Mouse (Mus musculus): ENCODE measurements around the gene Kcnk7. TPM values are rescaled to one million over a fixed set of nuclear protein-coding genes. Genes with fewer than 3 reads are reported as not detected.

The Kcnk7 gene
- polyA plus RNA-seq, 1 experiment from 2014 or later, result 0.29 TPM

- H3K27ac ChIP-seq, result peak overlapping the region; percentile 95
- H3K9me3 ChIP-seq, result no peaks in the 10 kb centered on the region
- H3K27me3 ChIP-seq, result peaks cover 4% of the 10 kb centered on the region; the same call in 1 of the 2 replicates
- 11% methylated on average over 37 of the region's 37 CpGs for WGBS
- H3K4me2 ChIP-seq, result peak overlapping the region; percentile 98
- H3K9ac ChIP-seq, result peak overlapping the region; percentile 97
- peak overlapping the region; percentile 87 for H3K4me3 ChIP-seq (replicated peaks)
- peak; percentile 33 for ATAC-seq (ENCODE audit: low FRiP score)
- peaks cover 21% of the 10 kb centered on the region for H3K36me3 ChIP-seq (replicated peaks)
- H3K4me1 ChIP-seq, result peaks cover 64% of the 10 kb centered on the region
Measured at GRCm38 (mm10) chr19:5728631-5729443, 24.7 kb downstream of the Kcnk7 start.

GRCm38 (mm10) chr19:5729444-5729815 lies 25.3 kb downstream of the Kcnk7 start, which contains the start of gene Fam89b:
TSS of gene Fam89b (minus strand) at chr19:5729653.
- Histone ChIP-seq H3K4me3 (replicated peaks) (peak within 1 kb of the TSS; percentile 87), H3K4me2 (peak within 1 kb of the TSS; percentile 98), H3K27me3 (peaks cover 4% of the 10 kb centered on the region; the same call in 1 of the 2 replicates), H3K9ac (peak within 1 kb of the TSS; percentile 97), H3K9me3 (no peaks in the 10 kb centered on the region), H3K4me1 (peaks cover 64% of the 10 kb centered on the region), H3K36me3 (replicated peaks) (peaks cover 15% of the 10 kb centered on the region), H3K27ac (peak within 1 kb of the TSS; percentile 95)
- under 1% methylated on average over 35 of the region's 37 CpGs for WGBS
- peak; percentile 82 for ATAC-seq (ENCODE audit: low FRiP score)

- peaks cover 52% of the 10 kb centered on the region for H3K4me1 ChIP-seq
- WGBS, result 74% methylated on average over 29 of the region's 29 CpGs
- peak overlapping the region; percentile 78; the same call in 1 of the 2 replicates for H3K9ac ChIP-seq
Measured at GRCm38 (mm10) chr19:5730314-5731186, 26.4 kb downstream of the Kcnk7 start.

GRCm38 (mm10) chr19:5731264-5731978 lies 27.3 kb downstream of the Kcnk7 start:
- Histone ChIP-seq H3K4me2 (peak overlapping the region; percentile 98), H3K27ac (peak overlapping the region; percentile 42; the same call in 1 of the 2 replicates), H3K36me3 (replicated peaks) (no peaks in the 10 kb centered on the region), H3K9ac (peak overlapping the region; percentile 78), H3K27me3 (peaks cover 20% of the 10 kb centered on the region), H3K9me3 (no peaks in the 10 kb centered on the region), H3K4me3 (replicated peaks) (peak overlapping the region; percentile 77), H3K4me1 (peaks cover 44% of the 10 kb centered on the region)
- peak; percentile 88 for ATAC-seq (ENCODE audit: low FRiP score)
- under 1% methylated on average over 47 of the region's 47 CpGs for WGBS

More at GRCm38 (mm10) chr19:5730314-5731186, 26.4 kb downstream of the Kcnk7 start:
- peaks cover 4% of the 10 kb centered on the region for H3K36me3 ChIP-seq (replicated peaks)
- peak overlapping the region; percentile 77 for H3K4me3 ChIP-seq (replicated peaks)
- no peaks in the 10 kb centered on the region for H3K9me3 ChIP-seq
- no peak for ATAC-seq (ENCODE audit: low FRiP score)
- H3K27me3 ChIP-seq, result peaks cover 13% of the 10 kb centered on the region; the same call in 1 of the 2 replicates
- H3K27ac ChIP-seq, result no peak overlapping the region
- H3K4me2 ChIP-seq, result peak overlapping the region; percentile 98

GRCm38 (mm10) chr19:5734325-5734724 lies 30.2 kb downstream of the Kcnk7 start:
- Histone ChIP-seq H3K4me1 (peaks cover 21% of the 10 kb centered on the region), H3K4me3 (replicated peaks) (no peak overlapping the region), H3K27me3 (peaks cover 30% of the 10 kb centered on the region), H3K4me2 (no peak overlapping the region), H3K9me3 (no peaks in the 10 kb centered on the region), H3K9ac (no peak overlapping the region), H3K27ac (no peak overlapping the region), H3K36me3 (replicated peaks) (no peaks in the 10 kb centered on the region)
- no peak for ATAC-seq (ENCODE audit: low FRiP score)
- 85% methylated on average over 9 of the region's 9 CpGs for WGBS

GRCm38 (mm10) chr19:5739446-5739845 lies 35.3 kb downstream of the Kcnk7 start:
- H3K9me3 ChIP-seq, result no peaks in the 10 kb centered on the region
- H3K27ac ChIP-seq, result no peak overlapping the region
- no peak overlapping the region for H3K4me2 ChIP-seq
- peaks cover 27% of the 10 kb centered on the region for H3K4me1 ChIP-seq
- WGBS, result 54% methylated on average over 2 of the region's 2 CpGs
- no peak for ATAC-seq (ENCODE audit: low FRiP score)
- no peak overlapping the region for H3K4me3 ChIP-seq (replicated peaks)
- no peak overlapping the region for H3K9ac ChIP-seq
- no peaks in the 10 kb centered on the region for H3K36me3 ChIP-seq (replicated peaks)
- H3K27me3 ChIP-seq, result peaks cover 68% of the 10 kb centered on the region

GRCm38 (mm10) chr19:5740320-5741317 lies 36.5 kb downstream of the Kcnk7 start, which contains the start of gene Ltbp3:
TSS of gene Ltbp3 (plus strand) at chr19:5740904.
- Histone ChIP-seq H3K4me2 (peak within 1 kb of the TSS; percentile 81), H3K36me3 (replicated peaks) (no peaks in the 10 kb centered on the region), H3K9ac (peak within 1 kb of the TSS; percentile 73), H3K4me1 (peaks cover 31% of the 10 kb centered on the region), H3K9me3 (no peaks in the 10 kb centered on the region), H3K27ac (peak within 1 kb of the TSS; percentile 71), H3K27me3 (peaks cover 70% of the 10 kb centered on the region), H3K4me3 (replicated peaks) (peak within 1 kb of the TSS; percentile 47)
- 12% methylated on average over 13 of the region's 14 CpGs for WGBS
- ATAC-seq (ENCODE audit: low FRiP score), result no peak

- Histone ChIP-seq H3K9ac (peak overlapping the region; percentile 73), H3K4me2 (peak overlapping the region; percentile 81), H3K27ac (peak overlapping the region; percentile 71), H3K9me3 (no peaks in the 10 kb centered on the region), H3K4me3 (replicated peaks) (peak overlapping the region; percentile 47), H3K27me3 (peaks cover 71% of the 10 kb centered on the region), H3K4me1 (peaks cover 42% of the 10 kb centered on the region), H3K36me3 (replicated peaks) (no peaks in the 10 kb centered on the region)
- under 1% methylated on average over 40 of the region's 55 CpGs for WGBS
- ATAC-seq (ENCODE audit: low FRiP score), result peak; percentile 72
Measured at GRCm38 (mm10) chr19:5741641-5742240, 37.6 kb downstream of the Kcnk7 start.

- no peaks in the 10 kb centered on the region for H3K36me3 ChIP-seq (replicated peaks)
- H3K4me3 ChIP-seq (replicated peaks), result peak overlapping the region; percentile 47
- peak overlapping the region; percentile 73 for H3K9ac ChIP-seq
- peak overlapping the region; percentile 71 for H3K27ac ChIP-seq
- peak; percentile 59 for ATAC-seq (ENCODE audit: low FRiP score)
- peak overlapping the region; percentile 81 for H3K4me2 ChIP-seq
- H3K27me3 ChIP-seq, result peaks cover 75% of the 10 kb centered on the region
- under 1% methylated on average over 32 of the region's 32 CpGs for WGBS
- peaks cover 47% of the 10 kb centered on the region for H3K4me1 ChIP-seq
- H3K9me3 ChIP-seq, result no peaks in the 10 kb centered on the region
Measured at GRCm38 (mm10) chr19:5742241-5742641, 38.1 kb downstream of the Kcnk7 start.

- Histone ChIP-seq H3K27me3 (peaks cover 82% of the 10 kb centered on the region), H3K4me2 (peak overlapping the region; percentile 81; the same call in 1 of the 2 replicates), H3K4me1 (peaks cover 47% of the 10 kb centered on the region), H3K36me3 (replicated peaks) (no peaks in the 10 kb centered on the region), H3K27ac (no peak overlapping the region), H3K9me3 (no peaks in the 10 kb centered on the region), H3K4me3 (replicated peaks) (no peak overlapping the region), H3K9ac (0 out of 2 replicates have a peak overlapping the region, but pooled peaks have one; percentile 4)
- WGBS, result 65% methylated on average over 5 of the region's 5 CpGs
- no peak for ATAC-seq (ENCODE audit: low FRiP score)
Measured at GRCm38 (mm10) chr19:5743576-5743975, 39.4 kb downstream of the Kcnk7 start.

Data from forebrain, embryonic 12.5 days (tissue).